Mouse (Mus musculus): ENCODE measurements at regions not wholly inside any gene's neighbourhood (a gene's known extent, or its start where the extent isn't known, plus 50 kb on each side); places are given as distances from the start of the nearest gene placed in this dataset.

- DNase-seq (ENCODE audit: low spot score) = no peak
These were observed 133.6 kb downstream of the Papss1 start for GRCm38 (mm10) chr3:131698070-131698750.

DNA sequence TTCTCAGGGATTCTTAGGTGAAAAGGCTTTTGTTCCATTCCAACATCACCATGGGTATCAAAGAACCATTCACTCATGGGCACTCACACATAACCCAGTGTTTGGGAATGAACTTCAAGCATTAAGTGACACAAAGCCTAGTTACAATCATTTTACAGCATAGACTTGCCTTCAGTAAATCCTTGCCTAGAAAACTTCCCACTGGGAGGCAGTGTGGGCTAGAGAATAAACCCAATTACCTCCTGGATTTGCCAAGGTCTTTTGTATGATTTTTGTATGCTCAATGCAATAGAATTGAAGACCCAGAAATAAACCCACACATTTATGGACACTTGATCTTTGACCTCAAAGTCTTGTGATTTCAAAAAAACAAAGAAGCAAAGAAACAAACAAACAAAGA lies 138.6 kb downstream of the Papss1 start:
- DNase-seq (ENCODE audit: low spot score) = peak; percentile 75

GRCm38 (mm10) chr3:131713532-131713931 lies 149.0 kb downstream of the Papss1 start:
- no peak for DNase-seq (ENCODE audit: low spot score)

DNA sequence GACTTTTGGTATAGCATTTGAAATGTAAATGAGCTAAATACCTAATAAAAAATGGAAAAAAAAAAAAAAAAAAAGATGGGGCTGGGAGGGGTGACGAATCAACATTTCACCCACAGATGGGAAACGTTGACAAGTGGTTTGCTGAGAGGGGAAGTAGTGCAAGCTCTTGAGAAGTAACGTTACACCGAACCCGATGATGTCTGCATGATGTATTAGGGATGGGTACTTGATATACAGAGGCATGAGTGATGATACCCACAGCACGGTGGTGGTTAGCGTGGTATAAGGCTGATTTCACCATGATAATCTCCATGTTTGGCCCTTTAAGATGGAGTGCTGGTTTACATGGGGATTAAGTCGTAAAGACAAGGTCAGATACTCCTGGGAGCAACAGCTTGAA lies 154.2 kb downstream of the Papss1 start:
- no peak for DNase-seq (ENCODE audit: low spot score)

DNA sequence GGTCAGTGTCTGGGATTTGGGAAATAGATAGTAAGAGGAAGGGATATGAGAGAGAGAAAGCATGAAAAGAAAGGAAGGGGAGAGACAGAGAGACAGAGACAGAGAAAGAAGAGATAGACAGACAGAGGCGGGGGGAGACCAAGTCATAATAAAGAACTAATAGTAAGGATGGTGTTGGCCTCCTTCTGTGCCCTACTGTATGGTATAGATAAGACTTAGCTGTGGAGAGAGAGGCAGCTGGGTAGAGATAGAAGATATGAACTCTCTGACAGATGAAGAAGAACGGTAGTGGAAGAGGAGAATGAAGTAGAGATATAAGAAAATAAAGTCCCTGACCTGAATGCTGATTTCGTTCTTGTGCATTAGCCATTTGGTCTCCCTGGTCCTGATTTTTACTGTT lies 164.1 kb downstream of the Papss1 start:
- no peak for DNase-seq (ENCODE audit: low spot score)

DNA sequence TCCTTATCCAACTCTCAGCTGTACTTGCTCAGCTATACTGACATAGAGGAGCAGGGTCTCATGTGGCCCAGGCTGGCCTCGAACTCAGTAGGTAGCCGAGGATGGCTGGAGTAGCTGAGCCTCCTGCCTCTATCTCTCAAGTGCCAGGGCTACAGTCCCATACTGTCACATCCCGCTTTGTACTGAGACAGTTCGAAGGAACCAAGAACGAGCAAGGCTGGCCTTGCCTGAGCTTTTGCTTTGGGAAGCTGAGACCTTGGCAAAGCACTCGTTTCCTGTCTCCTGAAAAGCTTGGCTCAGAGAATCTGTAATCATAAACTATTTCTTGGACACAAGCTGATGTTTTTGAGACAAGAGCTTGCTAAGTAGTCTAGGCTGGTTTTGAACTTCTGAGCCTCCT lies 169.7 kb downstream of the Papss1 start:
- no peak for DNase-seq (ENCODE audit: low spot score)

DNA sequence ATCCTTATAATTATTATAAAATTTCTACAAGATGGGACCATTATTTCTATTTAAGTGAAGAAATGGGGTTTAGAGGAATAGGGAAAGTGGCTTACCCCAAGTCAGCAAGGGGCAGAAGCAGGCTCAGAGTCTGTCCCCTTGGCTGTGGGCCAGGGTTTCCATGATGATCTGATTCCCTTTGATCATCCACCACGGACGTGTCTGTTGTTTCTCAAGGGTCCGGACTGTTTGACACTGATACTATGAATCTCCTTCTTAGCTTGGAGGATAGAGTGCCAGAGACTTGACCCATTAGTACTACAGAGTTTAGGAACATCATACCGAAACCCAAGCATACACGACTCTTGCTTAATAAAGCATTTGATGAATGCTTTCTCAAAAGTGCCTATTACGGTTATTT lies 172.9 kb downstream of the Papss1 start:
- DNase-seq (ENCODE audit: low spot score) = no peak

- no peak for DNase-seq (ENCODE audit: low spot score)
These were observed 173.5 kb downstream of the Papss1 start for GRCm38 (mm10) chr3:131737953-131738598.

- DNase-seq (ENCODE audit: low spot score) = no peak
These were observed 191.0 kb downstream of the Papss1 start for GRCm38 (mm10) chr3:131755537-131755936.

DNA sequence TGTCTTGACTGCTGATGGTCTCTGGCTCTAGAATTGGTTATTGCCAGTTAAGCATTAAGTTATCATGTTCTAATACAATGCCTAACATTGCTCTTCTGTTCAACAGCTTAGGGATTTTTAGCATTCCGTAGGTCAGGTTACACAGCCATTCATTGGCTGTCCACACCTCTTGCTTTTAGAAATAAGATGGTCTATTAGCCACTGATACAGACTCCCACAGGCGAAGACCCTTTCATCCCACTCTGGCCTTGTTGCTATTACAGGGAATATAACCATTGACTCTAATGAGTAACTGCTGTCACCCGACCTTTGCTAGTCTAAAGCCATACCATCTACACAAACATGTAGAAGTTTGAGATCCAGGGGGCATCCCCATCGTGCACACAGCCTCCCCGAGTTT lies 191.6 kb downstream of the Papss1 start:
- no peak for DNase-seq (ENCODE audit: low spot score)

DNA sequence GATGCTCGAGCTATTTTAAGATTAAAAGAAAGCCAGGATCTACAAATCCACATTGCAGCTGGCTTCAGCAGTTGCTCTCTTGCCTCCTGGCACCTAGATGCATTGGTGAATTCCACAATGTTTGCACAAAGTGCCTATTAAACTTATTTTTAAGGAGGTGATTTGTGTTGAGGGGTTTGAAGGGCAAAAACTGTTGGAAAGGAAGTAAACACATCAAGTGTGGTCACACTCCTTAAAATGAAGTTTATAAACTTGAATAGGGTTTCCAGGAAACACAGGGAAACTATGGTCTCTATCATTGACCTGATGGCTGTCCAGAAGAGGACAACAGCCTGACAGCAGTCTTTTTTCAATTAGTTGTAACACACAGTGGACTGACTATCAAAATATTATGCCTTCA lies 205.4 kb downstream of the Papss1 start:
- DNase-seq (ENCODE audit: low spot score) = no peak

DNA sequence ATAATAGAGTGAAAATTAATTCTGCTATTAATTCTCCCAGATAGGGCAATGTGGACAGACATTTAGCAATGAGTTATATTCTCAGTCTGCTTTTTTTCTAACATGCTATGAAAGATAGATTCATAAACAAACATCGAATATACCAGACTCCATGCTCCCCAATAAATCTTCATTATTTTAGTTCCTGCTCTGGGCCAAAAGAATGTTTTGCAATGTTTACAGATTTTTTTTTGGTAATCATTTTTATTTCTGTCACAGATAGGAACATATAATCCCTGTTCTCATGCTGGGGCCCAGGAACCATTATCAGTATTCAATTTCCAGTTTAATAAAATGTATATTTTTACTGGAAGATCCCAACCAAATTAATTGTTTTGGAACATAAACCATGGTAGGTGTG lies 205.9 kb downstream of the Papss1 start:
- no peak for DNase-seq (ENCODE audit: low spot score)

- DNase-seq (ENCODE audit: low spot score) = peak; percentile 14
These were observed 207.4 kb downstream of the Papss1 start for GRCm38 (mm10) chr3:131771863-131772546.

DNA sequence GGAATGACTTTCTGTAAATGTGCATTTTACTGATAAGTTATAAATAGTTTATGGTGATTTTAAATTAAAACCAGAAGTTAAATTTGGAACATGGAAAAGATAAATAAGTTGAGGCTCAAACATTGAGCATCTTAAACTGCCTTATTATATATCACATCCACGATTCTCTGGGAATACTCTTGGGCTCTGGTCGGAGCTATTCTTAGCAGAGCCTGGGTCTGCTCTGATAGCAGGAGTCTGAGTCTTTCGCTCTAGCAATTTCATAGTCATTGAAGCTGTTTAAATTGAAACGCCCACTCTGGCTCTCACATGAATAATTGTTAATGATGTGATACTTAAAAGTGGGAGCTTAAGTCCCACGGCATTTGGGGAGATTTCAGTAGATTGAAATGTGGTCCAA lies 208.0 kb downstream of the Papss1 start:
- DNase-seq (ENCODE audit: low spot score) = no peak

DNA sequence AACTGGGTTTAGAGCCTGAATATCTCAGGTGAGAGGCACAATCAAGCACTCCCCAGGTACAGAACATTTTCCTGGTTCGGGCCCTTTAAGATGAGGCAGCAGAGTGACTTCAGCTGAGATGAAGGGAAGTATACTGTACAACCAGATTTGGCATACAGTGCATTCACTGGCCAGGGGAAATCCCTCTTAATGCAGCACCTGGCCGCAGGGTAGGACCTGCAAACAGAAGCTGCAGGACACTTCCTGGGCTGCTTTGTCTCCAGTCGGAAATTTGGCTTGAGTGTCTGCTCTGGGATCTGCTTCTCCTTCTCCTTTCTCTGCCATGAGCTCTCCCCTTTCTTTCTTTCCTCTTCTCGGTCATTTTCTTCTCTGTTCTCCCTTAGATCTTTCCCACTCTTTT lies 210.9 kb downstream of the Papss1 start:
- no peak for DNase-seq (ENCODE audit: low spot score)

GRCm38 (mm10) chr3:131776650-131777049 lies 212.1 kb downstream of the Papss1 start:
- DNase-seq (ENCODE audit: low spot score) = no peak

GRCm38 (mm10) chr3:131779803-131780202 lies 215.2 kb downstream of the Papss1 start:
- no peak for DNase-seq (ENCODE audit: low spot score)

DNA sequence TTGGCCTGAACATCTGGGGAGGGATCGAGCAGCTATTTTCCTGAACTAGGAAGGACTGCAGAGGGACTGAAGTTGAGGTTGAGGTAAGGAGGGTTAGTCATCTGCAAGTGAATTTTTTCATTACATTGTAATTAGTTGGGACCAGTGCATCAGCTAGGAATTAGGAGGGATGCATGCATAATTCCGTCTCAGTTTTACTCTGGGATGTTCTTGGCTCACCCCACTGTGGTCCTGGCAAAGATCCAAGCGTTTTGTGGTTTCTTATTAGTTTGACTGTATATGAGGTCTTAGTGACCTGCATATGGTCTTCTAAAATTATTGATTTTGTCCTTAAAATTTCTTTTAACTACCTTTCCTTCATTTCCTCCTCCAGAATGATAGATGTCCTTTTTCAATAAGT lies 221.0 kb downstream of the Papss1 start:
- DNase-seq (ENCODE audit: low spot score) = peak; percentile 13

DNA sequence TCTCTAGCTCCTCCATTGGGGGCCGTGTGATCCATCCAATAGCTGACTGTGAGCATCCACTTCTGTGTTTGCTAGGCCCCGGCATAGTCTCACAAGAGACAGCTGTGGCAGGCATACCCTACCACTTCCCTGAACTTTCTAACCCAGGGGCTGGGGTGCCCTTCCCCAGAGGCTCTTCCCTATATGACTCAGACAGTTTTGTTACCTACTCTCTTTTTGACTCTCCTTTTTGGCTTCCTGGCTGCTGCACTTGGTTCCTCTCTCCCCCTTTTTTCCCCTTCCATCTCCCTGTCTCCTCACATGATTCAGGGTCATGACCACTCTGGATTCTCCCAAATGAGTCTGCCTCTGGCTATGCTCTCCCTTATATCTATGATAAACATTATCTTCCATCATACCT lies 223.8 kb downstream of the Papss1 start:
- DNase-seq (ENCODE audit: low spot score) = no peak

- no peak for DNase-seq (ENCODE audit: low spot score)
These were observed 224.6 kb downstream of the Papss1 start for GRCm38 (mm10) chr3:131789177-131789576.

DNA sequence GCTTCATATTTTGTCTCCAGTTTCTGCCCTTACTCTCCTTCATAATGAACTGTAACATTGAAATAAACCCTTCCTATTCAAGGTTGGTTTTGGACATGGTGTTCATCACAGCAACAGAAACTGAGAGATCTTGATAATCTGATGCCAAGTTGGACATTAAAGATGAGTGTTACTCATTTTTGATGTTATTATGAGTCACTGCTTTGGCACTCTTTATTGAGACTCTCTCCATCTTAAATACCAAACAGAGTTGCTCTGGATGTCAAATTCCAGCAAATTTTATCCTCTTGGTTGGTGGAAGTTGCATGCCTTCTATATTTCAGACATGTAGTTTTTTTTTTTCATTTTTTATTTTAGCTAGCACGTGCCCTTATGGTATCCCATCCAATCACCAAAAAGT lies 229.5 kb downstream of the Papss1 start:
- no peak for DNase-seq (ENCODE audit: low spot score)

DNA sequence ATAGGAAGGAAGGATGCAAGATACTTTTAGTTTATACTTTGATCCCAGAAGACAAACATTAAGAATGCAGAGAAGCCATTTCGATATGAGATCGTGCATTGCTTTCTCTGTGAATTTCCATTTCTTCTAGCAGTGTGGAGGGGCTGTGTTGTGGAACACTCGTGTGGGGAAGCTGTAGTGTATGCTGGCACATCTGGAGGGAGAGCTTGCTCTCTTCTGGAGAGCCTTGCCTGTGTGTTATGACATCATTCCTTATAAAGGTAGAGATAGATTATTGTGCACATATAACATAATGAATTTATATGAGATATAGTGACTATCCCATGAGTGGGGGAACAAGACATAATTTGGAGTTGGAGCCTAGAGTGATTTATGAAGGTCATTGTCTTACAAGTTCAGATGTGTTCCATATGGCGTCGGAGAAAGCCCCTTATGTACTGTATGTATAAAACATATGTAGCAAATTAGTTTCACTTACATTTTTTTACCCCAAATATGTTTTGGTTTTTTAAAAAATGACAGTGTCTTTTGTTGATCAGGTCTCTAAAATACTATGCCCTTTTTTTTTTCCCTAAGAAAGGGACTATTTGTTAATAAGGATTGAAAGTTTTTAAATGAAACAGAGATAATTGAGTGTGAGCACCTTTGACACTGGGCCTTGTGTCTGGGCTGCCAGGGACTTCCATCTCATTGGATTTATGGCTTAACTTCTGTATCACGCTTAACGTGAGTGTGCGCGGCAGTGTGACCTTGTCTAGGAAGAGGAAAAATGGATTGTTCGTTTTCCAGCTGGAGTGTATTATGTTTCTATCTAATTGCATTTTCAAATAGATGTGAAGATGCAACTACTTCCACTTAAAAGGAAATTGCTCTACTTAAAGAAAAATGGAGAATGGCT lies 230.8 kb downstream of the Papss1 start:
- no peak for DNase-seq (ENCODE audit: low spot score)

Data from adipocyte (in vitro differentiated cells).